Mouse (Mus musculus) limb, embryonic 14.5 days (tissue): Measurements from ENCODE around the gene Gm13212. TPM values are rescaled to one million over a fixed set of nuclear protein-coding genes. Genes with fewer than 3 reads are reported as not detected.
"Not testable (repeated sequence)": the region's sequence is repeated elsewhere in the genome, so short reads cannot be mapped to it uniquely, and the experiment has no call there.

Source experiments
- ATAC-seq: fragments of 200-750 bp; cut with Nextera tagmentation; 2 replicates; pipeline ENCODE4 v1.8.0; 2017; ENCODE audit warnings: low read depth, moderate number of reproducible peaks, moderate TSS enrichment; ENCODE audit not compliant: low FRiP score
- DNase-seq: peaks from one replicate; pipeline ENCODE4 v3.0.0-alpha.2; 2015; ENCODE audit warnings: low spot score
- H3K27ac ChIP-seq: fragments of 300-500 bp; sonication (generic); replicated peaks from 2 replicates; pipeline ENCODE4 v1.5.1; 2014; ENCODE audit warnings: low read depth, mild to moderate bottlenecking, low read length, moderate library complexity, mixed read lengths
- H3K27me3 ChIP-seq: fragments of 300-500 bp; sonication (generic); 2 replicates; pipeline ENCODE4 v1.6.1; 2014; ENCODE audit warnings: low read length, mixed read lengths; ENCODE audit not compliant: control insufficient read depth, insufficient read depth
- H3K36me3 ChIP-seq: fragments of 300-500 bp; sonication (generic); 2 replicates; pipeline ENCODE4 v1.6.1; 2014; ENCODE audit warnings: mild to moderate bottlenecking, low read length, moderate library complexity, mixed read lengths; ENCODE audit not compliant: control insufficient read depth, insufficient read depth
- H3K4me1 ChIP-seq: fragments of 300-500 bp; sonication (generic); 2 replicates; pipeline ENCODE4 v1.6.1; 2014; ENCODE audit warnings: antibody characterized with exemption, low read length, mixed read lengths; ENCODE audit not compliant: control insufficient read depth, insufficient read depth
- H3K4me2 ChIP-seq: fragments of 300-500 bp; sonication (generic); replicated peaks from 2 replicates; pipeline ENCODE4 v1.6.1; 2014; ENCODE audit warnings: low read depth, mild to moderate bottlenecking, low read length, moderate library complexity; ENCODE audit not compliant: severe bottlenecking
- H3K4me3 ChIP-seq: fragments of 300-500 bp; sonication (generic); replicated peaks from 2 replicates; pipeline ENCODE4 v1.5.1; 2014; ENCODE audit warnings: low read length
- H3K9ac ChIP-seq: fragments of 300-500 bp; sonication (generic); 2 replicates; pipeline ENCODE4 v1.6.1; 2014; ENCODE audit warnings: mild to moderate bottlenecking, low read depth, low read length, moderate library complexity; ENCODE audit not compliant: severe bottlenecking
- H3K9me3 ChIP-seq: fragments of 300-500 bp; sonication (generic); 2 replicates; pipeline ENCODE4 v1.6.1; 2016; ENCODE audit warnings: low read length; ENCODE audit not compliant: control insufficient read depth
- WGBS: fragments of 180-500 bp; shearing (Covaris S2); extraction: QIAGEN DNeasy Blood & Tissue Kit; methylation state at CpG from one replicate; pipeline ENCODE4 v1.1.7; 2014; 5-methylcytosine and 5-hydroxymethylcytosine counted together
- polyA plus RNA-seq, 2 experiments: library from polyadenylated mRNA; depleted of rRNA in 1 of 2; stranded (reverse) in 1 of 2; unstranded in 1 of 2; fragments of >200 nt; fragmentation: Nextera tagmentation in 1 of 2; extraction: Ambion mirVana in 1 of 2; gene quantifications; 2 replicates each; pipeline versions ENCODE4 v1.2.1 to v1.2.3; 2012 to 2014

Gm13212 gene
- polyA plus RNA-seq, 2 experiments: 1.6 to 2.1 TPM

DNA sequence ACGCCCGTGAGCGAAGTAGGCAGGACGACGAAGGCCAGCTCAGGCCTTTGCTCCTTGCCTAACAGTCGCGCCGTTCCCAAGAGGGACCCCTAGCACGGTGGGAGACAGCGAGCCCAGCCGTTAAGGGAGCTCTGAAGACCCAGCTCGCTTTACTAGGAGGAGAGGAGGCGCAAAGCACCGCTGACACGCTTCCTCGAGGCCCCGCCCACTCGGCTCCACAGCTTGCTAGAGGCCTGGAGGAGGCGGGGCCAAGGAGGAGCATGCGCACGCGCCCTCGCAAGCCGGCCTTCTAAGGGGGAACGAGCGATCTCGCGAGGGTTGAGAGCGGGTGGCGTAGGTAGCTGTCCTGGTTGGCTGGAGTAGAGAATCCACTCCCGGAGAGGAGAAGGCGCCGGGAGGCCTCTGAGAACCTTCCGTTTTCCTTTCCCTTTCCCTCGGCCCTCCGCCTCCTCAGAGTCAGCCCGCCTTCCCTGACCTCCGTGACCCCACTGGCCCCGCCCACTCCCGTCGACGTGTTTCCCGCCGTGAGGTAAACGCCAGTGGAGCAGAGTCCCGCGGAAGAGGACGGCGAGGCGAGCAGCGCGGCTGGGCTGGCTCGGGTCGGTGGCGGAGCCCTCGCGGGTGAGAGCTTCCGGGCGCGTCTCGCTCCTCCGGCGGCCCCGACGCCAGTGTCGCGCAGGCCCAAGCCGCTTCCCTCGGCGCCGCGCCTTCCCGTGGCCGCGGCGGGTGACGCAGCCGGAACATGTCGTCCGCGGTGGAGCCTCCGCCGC lies 55.6 kb downstream of the Gm13212 start:
- H3K36me3 ChIP-seq, H3K4me2 ChIP-seq, H3K4me3 ChIP-seq, DNase-seq, H3K9me3 ChIP-seq, ATAC-seq, H3K27me3 ChIP-seq, H3K4me1 ChIP-seq, H3K9ac ChIP-seq, H3K27ac ChIP-seq: not testable (repeated sequence)
- 21% methylated on average over 55 of the region's 83 CpGs for WGBS

- H3K27me3 ChIP-seq, H3K4me3 ChIP-seq, H3K9me3 ChIP-seq, H3K4me2 ChIP-seq, H3K4me1 ChIP-seq, H3K27ac ChIP-seq, DNase-seq, H3K36me3 ChIP-seq, ATAC-seq, H3K9ac ChIP-seq: not testable (repeated sequence)
- WGBS: 90% methylated on average over 3 of the region's 3 CpGs
Observed at GRCm38 (mm10) chr4:145670385-145670784, 85.4 kb downstream of the Gm13212 start, which contains the start of gene Zfp980. TSS of gene Zfp980 (plus strand) at chr4:145670685.

DNA sequence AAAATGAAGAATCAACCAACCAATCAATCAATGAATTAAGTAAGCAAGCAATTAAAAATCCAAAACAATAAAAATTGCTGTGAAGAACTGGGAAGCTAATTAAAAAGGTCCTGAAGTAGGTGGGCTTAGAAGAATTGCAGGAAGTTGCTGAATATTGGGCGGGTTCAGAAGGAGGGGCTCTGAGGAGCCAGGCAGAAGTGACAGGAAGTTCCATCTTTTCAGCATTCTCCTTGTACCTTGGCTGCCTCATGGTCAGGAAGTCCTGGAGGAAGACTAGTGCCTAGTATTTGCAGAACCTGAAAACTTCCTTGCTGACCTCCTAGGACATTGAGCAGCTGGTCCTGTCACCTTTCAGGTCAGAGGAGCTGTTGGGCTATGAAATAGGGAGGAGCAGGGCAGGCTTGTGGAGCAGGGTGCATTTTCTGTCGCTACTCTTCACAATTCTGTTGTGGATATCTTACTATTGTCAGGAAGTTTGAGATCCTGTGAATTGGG lies 89.4 kb downstream of the Gm13212 start:
- H3K36me3 ChIP-seq, DNase-seq, H3K4me3 ChIP-seq, ATAC-seq, H3K27me3 ChIP-seq, H3K9ac ChIP-seq, H3K9me3 ChIP-seq, H3K4me1 ChIP-seq, H3K27ac ChIP-seq, H3K4me2 ChIP-seq: not testable (repeated sequence)
- WGBS: 74% methylated on average over 2 of the region's 2 CpGs

Other genes starting within 250 kb of the Gm13212 start
- gene Zfp990, start 74.4 kb upstream of the Gm13212 start, polyA plus RNA-seq (2012; rRNA removed): not detected in 2 replicates
- gene Zfp990, start 74.4 kb upstream of the Gm13212 start, polyA plus RNA-seq (2014; fragmentation: Nextera tagmentation; extraction: Ambion mirVana): not detected in 2 replicates
- gene Zfp980, start 85.5 kb downstream of the Gm13212 start, polyA plus RNA-seq (2012; rRNA removed): not detected in 2 replicates
- gene Zfp980, start 85.5 kb downstream of the Gm13212 start, polyA plus RNA-seq (2014; fragmentation: Nextera tagmentation; extraction: Ambion mirVana): not detected in 2 replicates